ENCODE assay signal across 13 mouse cellular contexts in the genomic region with DNA sequence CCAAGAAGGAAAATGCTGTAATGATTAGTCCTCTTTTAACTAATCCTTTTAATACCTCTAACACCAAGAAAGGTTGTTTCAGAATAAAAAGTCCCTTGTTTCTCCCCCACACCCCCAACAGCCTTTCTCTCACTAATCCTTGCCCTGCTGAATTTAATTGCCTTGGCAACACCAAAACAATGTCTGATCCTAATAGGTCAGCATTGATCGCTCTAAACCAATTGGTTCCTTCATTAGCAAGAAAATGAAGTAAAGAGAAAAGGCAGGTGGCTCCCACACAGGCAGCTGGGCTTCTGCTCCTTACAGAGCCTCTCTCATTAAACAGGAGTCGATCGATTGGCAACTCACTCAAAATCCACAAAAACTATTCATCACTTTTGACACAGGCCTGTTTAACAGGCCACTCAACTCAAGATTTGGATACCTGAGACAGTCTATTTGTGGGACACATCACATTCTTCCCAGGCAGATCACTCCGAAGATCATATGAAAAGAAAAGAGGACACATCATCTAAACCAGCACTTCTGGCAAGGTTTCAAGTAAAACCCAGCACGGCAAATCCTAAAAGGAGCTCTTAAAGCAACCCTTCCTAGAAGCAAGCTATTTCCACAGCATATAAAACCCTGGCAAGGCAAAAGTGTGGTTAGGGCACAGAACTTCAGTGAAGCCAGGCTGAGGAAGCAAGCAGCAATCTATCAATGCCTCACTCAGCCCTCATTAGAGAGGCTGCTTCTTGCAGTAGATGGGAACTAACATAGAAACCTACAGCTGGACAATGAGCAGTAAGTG.
DNase-seq lines count a peak whose midpoint lies in the region; ATAC-seq and TF ChIP-seq lines count a peak whose summit lies in the region.
"Had no signal": no experiment of that assay in that cellular context is flagged by ENCODE, and none has a peak within 500 bp of the region (broad histone marks: within the 10 kb centered on the region; RNA-seq: fewer than 3 reads in every experiment).

No protein-coding gene starts in this region.

- H3K27me3 ChIP-seq in limb, embryonic 12.5 days = no peaks in the 10 kb centered on the region
- no peaks in the 10 kb centered on the region for H3K27me3 ChIP-seq in limb, embryonic 10.5 days (ENCODE audit: low read depth, poor library complexity, severe bottlenecking)
- no peaks in the 10 kb centered on the region for H3K27me3 ChIP-seq in embryonic facial prominence, embryonic 14.5 days (replicated peaks; ENCODE audit: control insufficient read depth, insufficient read depth, low read length)
- H3K27me3 ChIP-seq in hindbrain, embryonic 15.5 days = no peaks in the 10 kb centered on the region
- H3K27me3 ChIP-seq in midbrain, postnatal 0 days (ENCODE audit: insufficient read depth, low read length) = no peaks in the 10 kb centered on the region; the same call in 1 of the 2 replicates
- H3K27me3 ChIP-seq: lung, embryonic 15.5 days had no signal

- no peak overlapping the region for H3K4me3 ChIP-seq in limb, embryonic 12.5 days (replicated peaks)
- H3K4me3 ChIP-seq in limb, embryonic 10.5 days = no peak overlapping the region
- no peak overlapping the region for H3K4me3 ChIP-seq in embryonic facial prominence, embryonic 14.5 days (ENCODE audit: low read depth, low read length)
- no peak overlapping the region for H3K4me3 ChIP-seq in hindbrain, embryonic 15.5 days
- H3K4me3 ChIP-seq in midbrain, postnatal 0 days (ENCODE audit: low read depth, low read length) = no peak overlapping the region
- H3K4me3 ChIP-seq: lung, embryonic 15.5 days had no signal

- H3K9ac ChIP-seq in limb, embryonic 12.5 days (replicated peaks) = no peak overlapping the region
- H3K9ac ChIP-seq in embryonic facial prominence, embryonic 14.5 days (ENCODE audit: low read depth, low read length) = no peak overlapping the region
- H3K9ac ChIP-seq in hindbrain, embryonic 15.5 days = no peak overlapping the region
- no peak overlapping the region for H3K9ac ChIP-seq in midbrain, postnatal 0 days (replicated peaks; ENCODE audit: low read length, poor library complexity, severe bottlenecking)
- H3K9ac ChIP-seq: lung, embryonic 15.5 days had no signal

- H3K36me3 ChIP-seq in limb, embryonic 12.5 days = no peaks in the 10 kb centered on the region
- no peaks in the 10 kb centered on the region for H3K36me3 ChIP-seq in limb, embryonic 10.5 days
- H3K36me3 ChIP-seq in embryonic facial prominence, embryonic 14.5 days (ENCODE audit: control insufficient read depth, insufficient read depth, low read length) = no peaks in the 10 kb centered on the region
- H3K36me3 ChIP-seq in hindbrain, embryonic 15.5 days = no peaks in the 10 kb centered on the region
- no peaks in the 10 kb centered on the region for H3K36me3 ChIP-seq in midbrain, postnatal 0 days (ENCODE audit: insufficient read depth, low read length)
- H3K36me3 ChIP-seq: lung, embryonic 15.5 days had no signal

- H3K4me1 ChIP-seq in limb, embryonic 12.5 days (replicated peaks) = peaks cover 23% of the 10 kb centered on the region
- H3K4me1 ChIP-seq in limb, embryonic 10.5 days = peaks cover 34% of the 10 kb centered on the region
- no peaks in the 10 kb centered on the region; the same call in 1 of the 2 replicates for H3K4me1 ChIP-seq in embryonic facial prominence, embryonic 14.5 days (ENCODE audit: control insufficient read depth, insufficient read depth, low read length)
- peaks cover 23% of the 10 kb centered on the region for H3K4me1 ChIP-seq in hindbrain, embryonic 15.5 days (replicated peaks)
- H3K4me1 ChIP-seq in midbrain, postnatal 0 days (ENCODE audit: insufficient read depth, low read length) = no peaks in the 10 kb centered on the region; the same call in 1 of the 2 replicates

- H3K4me2 ChIP-seq in limb, embryonic 12.5 days = no peak overlapping the region
- no peak overlapping the region for H3K4me2 ChIP-seq in embryonic facial prominence, embryonic 14.5 days (ENCODE audit: low read depth, low read length)
- H3K4me2 ChIP-seq in hindbrain, embryonic 15.5 days = no peak overlapping the region
- H3K4me2 ChIP-seq in midbrain, postnatal 0 days (ENCODE audit: low read depth, low read length, poor library complexity, severe bottlenecking) = no peak overlapping the region
- H3K4me2 ChIP-seq: lung, embryonic 15.5 days had no signal

- no peak for TF ChIP-seq CTCF in midbrain, postnatal 0 days (IDR thresholded peaks at IDR 0.05)

- 30% methylated on average over 5 of the region's 5 CpGs for WGBS in limb, embryonic 12.5 days
- 49% methylated on average over 5 of the region's 5 CpGs for WGBS in limb, embryonic 10.5 days
- WGBS in embryonic facial prominence, embryonic 14.5 days = 18% methylated on average over 5 of the region's 5 CpGs
- WGBS in hindbrain, embryonic 15.5 days = 15% methylated on average over 5 of the region's 5 CpGs
- WGBS in midbrain, postnatal 0 days = 14% methylated on average over 5 of the region's 5 CpGs

- H3K9me3 ChIP-seq in limb, embryonic 12.5 days = no peaks in the 10 kb centered on the region
- H3K9me3 ChIP-seq in limb, embryonic 10.5 days (replicated peaks) = no peaks in the 10 kb centered on the region
- H3K9me3 ChIP-seq in embryonic facial prominence, embryonic 14.5 days (ENCODE audit: control insufficient read depth, low read length) = no peaks in the 10 kb centered on the region
- no peaks in the 10 kb centered on the region for H3K9me3 ChIP-seq in hindbrain, embryonic 15.5 days
- no peaks in the 10 kb centered on the region for H3K9me3 ChIP-seq in midbrain, postnatal 0 days (ENCODE audit: low read length)
- H3K9me3 ChIP-seq: lung, embryonic 15.5 days had no signal

- no peak for ATAC-seq in limb, embryonic 12.5 days (ENCODE audit: insufficient number of reproducible peaks, insufficient read depth, low FRiP score, low TSS enrichment, low read depth)
- no peak for ATAC-seq in embryonic facial prominence, embryonic 14.5 days (ENCODE audit: low read depth)
- no peak for ATAC-seq in hindbrain, embryonic 15.5 days (ENCODE audit: low FRiP score, low read depth)
- no peak for ATAC-seq in midbrain, postnatal 0 days (ENCODE audit: low FRiP score)

- H3K27ac ChIP-seq in limb, embryonic 12.5 days = peak overlapping the region; percentile 57; the same call in 1 of the 2 replicates
- no peak overlapping the region for H3K27ac ChIP-seq in limb, embryonic 10.5 days
- H3K27ac ChIP-seq in embryonic facial prominence, embryonic 14.5 days (replicated peaks; ENCODE audit: low read depth, low read length) = no peak overlapping the region
- peak overlapping the region; percentile 48; the same call in 1 of the 2 replicates for H3K27ac ChIP-seq in hindbrain, embryonic 15.5 days (replicated peaks)
- 0 out of 2 replicates have a peak overlapping the region, but pooled peaks have one; percentile 26 for H3K27ac ChIP-seq in midbrain, postnatal 0 days (ENCODE audit: low read depth, low read length)
- H3K27ac ChIP-seq: lung, embryonic 15.5 days had no signal

- no peak for DNase-seq in limb, embryonic 10.5 days (ENCODE audit: low spot score)
- peak; percentile 44 for DNase-seq in embryonic facial prominence, embryonic 14.5 days (ENCODE audit: low spot score)
- peak; percentile 26 for DNase-seq in midbrain, postnatal 0 days (ENCODE audit: low spot score)
- DNase-seq in yolk sac, embryonic 10.5 days (ENCODE audit: low spot score) = no peak
- DNase-seq in T-cell, adult 2 months (ENCODE audit: low spot score) = no peak
- DNase-seq in frontal cortex, postnatal 36 days (ENCODE audit: low spot score in 2 of 2) = no peak
- DNase-seq: adrenal gland, adult 8-10 months; B cell, adult 2 months; heart, postnatal 4 days; right cerebral cortex, postnatal 4 days had no signal

Comparison
In these comparisons a context has a peak if more than half of its experiments do, and no peak if none do; other contexts are left out.
1. H3K27ac ChIP-seq: peak in limb, embryonic 12.5 days (single experiment), hindbrain, embryonic 15.5 days (single experiment) and midbrain, postnatal 0 days (single experiment); none in limb, embryonic 10.5 days (single experiment) and embryonic facial prominence, embryonic 14.5 days (single experiment).
2. DNase-seq: peak in embryonic facial prominence, embryonic 14.5 days (single experiment) and midbrain, postnatal 0 days (single experiment); none in limb, embryonic 10.5 days (single experiment), yolk sac, embryonic 10.5 days (single experiment), T-cell, adult 2 months (single experiment) and frontal cortex, postnatal 36 days (0 of 2).